Mouse (Mus musculus): ENCODE measurements around the gene Nln. TPM values are rescaled to one million over a fixed set of nuclear protein-coding genes. Genes with fewer than 3 reads are reported as not detected.

The Nln gene
- total RNA-seq, 2 experiments from 2014 or later, result 9.5 to 10.7 TPM

DNA sequence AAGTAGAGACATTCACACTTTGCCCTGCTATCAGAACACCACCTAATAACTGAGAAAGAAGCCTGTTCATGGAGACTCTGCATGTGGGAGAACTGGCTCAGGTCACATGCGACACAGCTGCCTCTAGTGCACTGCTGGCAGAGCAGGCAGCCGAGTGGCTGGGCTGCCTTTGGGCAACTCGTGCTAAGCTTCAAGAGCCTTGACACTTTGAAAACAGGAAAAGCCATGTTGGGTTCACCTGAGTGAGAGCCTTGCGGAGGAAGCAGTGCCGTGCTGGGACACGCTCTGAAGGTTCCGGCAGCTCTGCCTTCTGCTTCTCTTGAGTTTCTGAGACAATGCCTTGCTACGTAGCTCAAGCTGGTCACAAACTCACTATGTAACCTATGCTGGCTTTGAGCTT, 66.7 kb downstream of the Nln start:
- DNase-seq, result no peak

- no peak for DNase-seq
Observed at GRCm38 (mm10) chr13:104041481-104041880, 67.9 kb downstream of the Nln start.

DNA sequence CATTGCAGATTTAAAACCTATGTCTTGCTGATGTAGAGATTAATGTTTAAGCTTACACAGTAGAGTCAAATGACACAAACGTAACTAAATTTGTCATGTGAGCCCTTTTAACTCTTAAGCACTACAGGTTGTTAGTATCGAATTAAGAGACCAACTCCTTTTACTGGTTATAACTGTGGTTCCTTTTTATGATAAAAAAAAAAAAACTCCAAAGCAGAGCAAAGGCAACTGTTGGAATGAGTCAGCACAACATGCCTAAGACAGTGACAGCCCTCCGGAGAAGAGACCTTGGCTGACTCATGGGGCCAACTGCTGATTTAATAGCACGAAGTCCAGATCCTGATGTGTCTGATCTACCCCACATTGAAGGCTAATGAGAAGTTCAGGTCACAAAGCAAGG, 68.5 kb downstream of the Nln start:
- no peak for DNase-seq

GRCm38 (mm10) chr13:104039861-104040260, 69.6 kb downstream of the Nln start:
- no peak for DNase-seq

DNA sequence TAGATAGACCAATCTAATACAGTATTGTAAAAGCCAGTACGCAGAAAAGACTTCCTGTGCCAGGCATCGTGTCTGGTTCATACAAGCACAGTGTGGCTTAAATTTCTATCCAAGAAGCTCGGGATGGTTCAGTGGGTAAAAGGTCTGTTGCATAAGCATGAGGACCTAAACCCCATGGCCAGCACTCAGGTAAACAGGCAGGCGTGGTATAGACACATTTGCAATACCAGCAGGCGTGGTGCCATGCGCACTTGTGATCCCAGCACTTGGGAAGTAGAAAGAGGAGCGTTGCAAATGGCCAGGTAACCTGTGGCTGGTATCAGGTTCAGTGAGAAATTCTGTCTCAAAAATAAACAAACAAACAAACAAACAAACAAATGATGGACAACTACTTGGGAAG, 70.5 kb downstream of the Nln start:
- no peak for DNase-seq

DNA sequence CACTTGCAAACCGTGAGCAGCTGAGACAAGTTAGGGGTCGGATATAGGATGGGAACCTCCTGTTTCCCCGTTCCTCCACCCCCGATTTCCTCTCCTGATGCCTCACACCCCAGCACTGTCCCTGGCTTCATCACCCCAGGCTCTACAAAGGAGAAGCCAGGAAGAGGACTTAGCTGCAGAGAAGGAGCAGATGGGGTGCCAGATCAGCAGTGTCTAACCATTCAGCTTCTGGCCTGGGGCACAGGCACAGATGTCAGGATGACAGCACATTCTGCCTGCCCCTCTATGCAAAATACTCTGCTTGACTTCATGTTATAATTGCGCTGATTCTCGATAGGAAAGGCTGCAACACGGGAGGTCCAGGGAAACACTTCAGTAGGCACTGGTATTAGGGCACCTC, 71.1 kb downstream of the Nln start:
- DNase-seq, result no peak

- no peak for DNase-seq
Observed at GRCm38 (mm10) chr13:104037531-104038290, 71.7 kb downstream of the Nln start.

GRCm38 (mm10) chr13:104036494-104037290, 72.7 kb downstream of the Nln start:
- no peak for DNase-seq

GRCm38 (mm10) chr13:104035651-104036050, 73.8 kb downstream of the Nln start:
- no peak for DNase-seq

DNA sequence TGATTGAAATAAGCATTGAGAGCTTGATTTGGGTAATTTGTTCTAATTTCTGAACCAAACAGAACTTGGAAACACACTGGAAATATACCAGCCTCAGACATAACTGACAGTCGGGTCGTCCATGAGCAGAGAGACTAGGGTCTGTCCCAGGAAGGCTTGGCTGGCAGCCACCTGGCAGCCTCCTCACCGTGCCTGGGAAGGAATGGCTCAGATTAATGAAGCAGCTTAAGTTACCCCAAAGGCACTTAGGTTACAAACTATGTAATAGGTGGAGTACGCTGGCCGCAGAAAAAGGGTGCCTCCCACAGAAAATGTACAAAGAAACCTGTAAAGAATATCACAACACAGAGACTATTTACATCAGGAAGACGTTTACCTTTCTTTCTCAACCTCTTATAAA, 74.6 kb downstream of the Nln start:
- peak; percentile 48 for DNase-seq

GRCm38 (mm10) chr13:104032620-104033133, 76.7 kb downstream of the Nln start:
- no peak for DNase-seq

GRCm38 (mm10) chr13:104031821-104032331, 77.5 kb downstream of the Nln start:
- DNase-seq, result no peak

GRCm38 (mm10) chr13:104030956-104031355, 78.5 kb downstream of the Nln start:
- no peak for DNase-seq

DNA sequence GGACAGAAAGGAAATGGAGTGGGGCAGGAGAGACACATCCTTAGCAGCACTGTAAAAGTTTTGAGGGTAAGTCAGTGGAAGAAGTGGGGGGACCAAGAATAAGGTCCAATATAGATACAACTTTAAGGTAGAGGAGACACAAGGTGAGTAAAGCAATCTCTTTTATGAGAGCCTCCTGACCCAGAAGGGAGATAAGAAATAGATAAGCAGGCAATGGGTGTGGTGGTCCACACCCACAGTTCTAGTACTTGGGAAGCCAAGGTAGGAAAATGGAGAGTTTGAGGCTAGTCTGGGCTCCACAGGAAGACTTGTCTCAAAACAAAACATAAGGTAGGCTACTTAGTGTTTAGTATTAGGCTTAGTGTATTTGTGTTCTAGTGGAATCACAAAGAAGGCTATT, 79.9 kb downstream of the Nln start:
- no peak for DNase-seq

GRCm38 (mm10) chr13:104029089-104029488, 80.3 kb downstream of the Nln start:
- no peak for DNase-seq

DNA sequence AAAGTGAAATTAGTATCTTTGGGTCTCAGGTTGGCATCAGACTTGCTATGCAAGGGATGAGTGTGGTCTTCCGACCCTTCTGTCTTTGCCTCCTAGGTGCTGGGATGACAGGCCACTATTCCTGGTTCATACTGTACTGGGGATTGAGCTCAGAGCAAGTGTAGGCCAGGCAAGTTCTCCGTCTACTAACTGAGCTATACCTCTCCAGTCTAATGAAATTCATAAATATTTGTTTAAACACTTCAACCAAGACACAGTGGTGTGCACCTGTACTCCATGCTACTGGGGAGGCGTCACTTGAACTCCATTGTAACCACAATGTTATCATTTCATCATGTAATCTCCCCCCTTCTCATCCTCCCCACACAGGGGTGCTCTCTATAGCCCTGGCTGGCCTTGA, 82.9 kb downstream of the Nln start:
- DNase-seq, result no peak

DNA sequence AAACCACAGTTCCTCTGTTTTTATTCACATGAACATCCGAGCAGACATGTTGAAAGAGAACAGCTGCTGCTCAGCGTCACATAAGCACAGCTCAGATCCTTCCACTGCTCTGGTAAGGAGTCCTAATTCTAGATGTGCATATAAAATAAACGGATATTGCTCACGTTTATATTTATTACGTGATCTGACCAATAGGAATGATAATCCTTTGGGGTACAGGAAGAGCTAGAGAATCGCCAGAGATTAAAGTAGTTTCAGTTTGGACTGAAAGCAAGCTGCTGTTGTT, 83.8 kb downstream of the Nln start:
- DNase-seq, result no peak

- peak; percentile 36 for DNase-seq
Observed at GRCm38 (mm10) chr13:104024856-104025709, 84.3 kb downstream of the Nln start.

DNA sequence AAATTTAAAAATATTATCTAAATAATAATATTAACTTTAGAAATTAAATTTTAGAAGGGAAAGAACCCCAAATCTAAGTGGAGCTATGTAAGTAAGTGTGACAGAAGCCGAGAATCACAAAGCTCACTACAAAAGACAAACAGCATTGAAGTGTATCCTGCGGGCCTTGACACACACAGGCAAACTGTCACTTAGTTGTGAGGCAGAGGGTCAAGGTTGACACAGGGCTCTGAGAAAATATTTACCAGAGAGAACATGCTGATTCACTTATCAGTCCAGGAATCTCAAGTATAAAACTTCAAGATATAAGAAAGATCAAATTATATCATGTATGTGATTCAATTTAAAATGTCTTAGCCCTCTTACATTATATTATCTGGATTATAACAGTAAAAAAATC, 85.1 kb downstream of the Nln start:
- no peak for DNase-seq

DNA sequence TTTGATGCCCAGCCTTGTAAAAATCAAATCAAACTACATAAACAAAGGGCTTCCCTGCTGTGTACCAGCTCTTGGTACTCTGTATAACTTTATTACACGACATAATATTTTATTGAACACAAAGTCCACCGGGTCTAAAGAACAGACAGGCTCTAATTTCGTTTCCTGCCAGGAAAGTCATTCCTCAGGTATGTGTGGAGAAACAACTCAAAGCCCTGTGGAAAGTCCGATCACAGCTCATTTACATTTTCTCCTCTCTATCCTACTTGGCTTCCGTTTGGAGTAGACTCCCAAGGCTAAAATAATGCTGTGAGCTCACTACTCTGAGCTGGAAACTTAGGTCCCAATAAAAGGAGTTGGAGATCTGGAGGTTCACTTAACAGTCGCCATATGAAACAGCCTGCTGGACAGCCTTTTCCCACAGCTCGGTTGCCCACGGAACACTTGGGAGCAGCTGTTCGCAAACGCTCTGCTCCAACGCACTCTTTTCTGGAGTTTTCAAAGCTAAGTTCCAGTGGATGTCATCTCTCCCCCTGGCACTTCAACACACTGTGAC, 86.0 kb downstream of the Nln start:
- no peak for DNase-seq

DNA sequence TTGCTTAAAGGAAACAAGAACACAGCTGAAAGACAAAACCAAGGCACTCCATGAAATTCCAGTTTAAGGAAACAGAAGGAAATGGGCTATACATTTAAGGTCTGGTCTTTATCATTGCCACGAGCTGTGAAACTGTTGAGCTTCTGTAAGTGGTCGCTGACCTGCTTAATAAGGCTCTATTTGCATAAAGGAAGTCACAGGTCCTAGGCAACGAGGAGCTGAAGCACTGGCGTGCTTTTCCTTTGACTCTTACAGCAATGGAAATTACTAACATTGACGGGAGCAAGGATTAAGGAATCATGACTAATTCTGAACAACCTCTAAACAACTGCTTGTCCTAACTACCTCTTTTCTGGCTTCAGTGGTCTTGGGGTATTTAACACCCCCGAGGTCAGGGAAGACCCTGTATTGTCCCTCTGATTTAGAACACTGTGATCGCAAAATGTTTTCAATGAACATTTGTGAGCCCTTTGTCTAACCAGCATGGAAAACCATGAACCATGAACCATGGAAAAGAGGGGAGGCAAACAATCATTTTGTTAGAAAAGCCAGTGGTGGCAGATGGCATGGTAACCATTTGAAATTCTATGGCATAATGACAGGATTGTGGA, 90.8 kb downstream of the Nln start:
- no peak for DNase-seq

Measured in gastrocnemius, postnatal 10 days (tissue).